Mouse (Mus musculus) liver, postnatal 0 days (tissue): ENCODE measurements at regions not wholly inside any gene's neighbourhood (a gene's known extent, or its start where the extent isn't known, plus 50 kb on each side); places are given as distances from the start of the nearest gene placed in this dataset.

Experiments
- CTCF ChIP-seq: sonication (generic); IDR thresholded peaks from 2 replicates; pipeline ENCODE4 v1.5.1; 2016; ENCODE audit warnings: antibody characterized with exemption, low read depth
- EP300 ChIP-seq: IDR thresholded peaks from 2 replicates; pipeline ENCODE4 v1.6.1; 2016; ENCODE audit warnings: antibody characterized with exemption, low read depth, mild to moderate bottlenecking

DNA sequence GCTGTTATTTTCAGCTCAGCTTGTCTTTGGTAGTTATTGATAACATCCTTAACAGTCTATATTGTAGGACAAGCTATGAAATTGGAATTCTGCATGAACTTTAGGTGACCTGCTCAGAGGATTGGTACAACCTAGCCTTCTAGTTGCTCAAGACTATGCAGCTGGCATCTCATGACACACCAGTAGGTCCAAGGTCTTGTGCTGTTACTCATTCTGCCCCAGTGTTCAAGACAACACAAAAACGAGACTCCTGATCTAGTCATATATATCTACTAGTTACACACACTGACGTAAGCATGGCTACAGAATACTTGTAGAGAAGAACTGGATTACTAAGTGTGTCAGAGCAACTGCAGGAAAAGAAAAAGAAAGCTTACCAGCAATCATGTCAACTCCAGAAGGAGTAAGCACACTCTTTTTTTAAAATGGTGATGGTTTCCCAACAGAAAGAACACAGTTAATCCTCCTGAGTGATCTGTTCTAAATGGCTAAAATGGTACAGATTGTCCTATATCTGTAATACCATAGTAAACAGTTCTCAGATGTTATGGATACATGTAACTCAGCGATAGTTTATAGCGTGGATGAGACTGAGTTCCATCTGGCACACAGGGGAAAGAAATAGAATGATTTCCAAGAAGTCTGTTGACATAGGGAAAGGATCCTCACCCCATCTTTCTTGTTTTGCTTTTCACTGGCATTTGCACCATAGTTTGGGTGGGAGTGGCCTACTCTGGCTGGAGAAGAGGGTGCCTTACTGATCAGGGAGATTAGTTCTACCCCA is 85.4 kb upstream of the Gm11146 start:
- TF ChIP-seq EP300 = no peak
- TF ChIP-seq CTCF = no peak
